Mouse (Mus musculus) frontal cortex, postnatal 14 days (tissue): ENCODE data around the gene Kcmf1.

ENCODE experiments used
- DNase-seq, 2 experiments: peaks; one replicate each; pipeline ENCODE4 v3.0.0; 2022; ENCODE audit warnings: low spot score in 2 of 2

The Kcmf1 gene

DNA sequence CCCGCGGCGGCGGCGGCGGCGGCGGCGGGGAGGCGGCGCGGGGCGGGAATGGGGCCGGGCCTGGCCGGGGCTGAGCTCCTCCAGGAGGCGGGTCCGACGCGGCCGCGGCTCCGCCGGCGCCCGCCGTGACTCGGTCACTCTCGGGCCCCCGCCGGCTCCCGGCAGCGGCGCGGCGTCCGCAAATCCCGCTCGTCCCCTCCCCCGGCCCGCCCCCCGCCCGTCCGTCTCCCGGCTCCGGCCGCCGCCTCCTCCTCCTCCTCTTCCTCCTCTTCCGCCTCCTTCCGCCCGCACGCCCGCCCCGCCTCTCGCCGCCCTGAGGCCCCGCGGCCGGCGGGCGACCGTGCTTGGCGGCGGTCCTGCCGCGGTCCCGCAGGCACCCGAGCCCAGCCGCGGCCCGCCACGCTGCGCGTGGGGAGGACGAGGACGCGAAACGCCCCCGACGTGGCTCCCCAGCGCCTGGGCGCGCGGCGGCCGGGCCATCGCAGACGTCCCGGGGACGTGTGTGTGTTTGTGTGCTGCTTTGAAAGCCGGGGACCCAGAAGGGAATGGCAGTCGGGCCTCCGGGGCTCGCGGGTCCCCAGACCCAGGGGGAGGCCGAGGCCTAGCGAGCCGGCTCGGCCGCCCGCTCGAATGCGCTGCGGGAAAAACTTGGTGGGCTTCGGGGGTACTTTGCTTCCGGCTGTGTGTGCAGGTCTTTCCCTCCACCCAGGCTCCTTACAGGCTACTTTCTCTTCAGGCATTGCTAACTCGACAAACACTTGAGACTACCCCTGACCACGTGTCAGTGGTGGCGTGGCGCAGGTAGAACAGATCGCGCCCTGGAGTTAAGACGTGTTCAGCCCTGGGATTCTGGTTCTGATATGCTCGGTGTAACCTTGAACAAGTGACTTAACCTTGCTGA is at the start of gene Kcmf1:
Gene Kcmf1, minus strand, starts transcription at position 199 of the 901 bp plus-strand sequence.
- peak; percentile 26 to 45 for DNase-seq

GRCm38 (mm10) chr6:72949161-72949756 is 49.5 kb upstream of the Kcmf1 start:
- peak; percentile 48 to 58 for DNase-seq

GRCm38 (mm10) chr6:72948392-72948791 is 48.6 kb upstream of the Kcmf1 start:
- no peak for DNase-seq

- no peak for DNase-seq
Observed at GRCm38 (mm10) chr6:72947960-72948359, 48.2 kb upstream of the Kcmf1 start.

- peak in 1 of 2 experiments; percentile 75 for DNase-seq
Observed at GRCm38 (mm10) chr6:72940493-72940892, 40.7 kb upstream of the Kcmf1 start.

DNA sequence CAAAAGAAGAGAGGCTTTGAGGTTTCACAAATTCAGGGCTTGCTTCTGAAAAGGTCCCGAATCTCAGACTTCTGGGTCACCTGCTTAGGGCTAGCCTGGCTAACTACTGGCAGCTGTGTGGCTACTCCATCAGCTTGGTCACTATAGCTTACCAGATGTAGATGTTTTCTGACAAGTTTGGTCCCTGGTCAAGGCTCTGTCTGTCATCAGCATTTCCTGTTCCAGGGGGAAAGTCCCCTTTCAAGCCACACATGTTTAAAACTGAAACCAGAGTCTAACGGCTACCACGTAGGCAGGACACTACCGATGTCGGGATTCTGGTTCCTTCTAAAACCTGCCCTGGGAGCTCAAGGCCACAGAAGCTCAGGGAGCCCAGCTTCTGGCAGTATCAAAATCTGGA is 38.1 kb upstream of the Kcmf1 start:
- no peak for DNase-seq

GRCm38 (mm10) chr6:72937430-72937829 is 37.7 kb upstream of the Kcmf1 start:
- DNase-seq: no peak

- DNase-seq: no peak
Observed at GRCm38 (mm10) chr6:72932955-72933354, 33.2 kb upstream of the Kcmf1 start.

GRCm38 (mm10) chr6:72931533-72931932 is 31.8 kb upstream of the Kcmf1 start:
- no peak for DNase-seq

GRCm38 (mm10) chr6:72929795-72930398 is 30.1 kb upstream of the Kcmf1 start:
- DNase-seq: no peak

- DNase-seq: no peak
Observed at GRCm38 (mm10) chr6:72926755-72927482, 27.1 kb upstream of the Kcmf1 start.

- DNase-seq: no peak
Observed at GRCm38 (mm10) chr6:72926031-72926430, 26.3 kb upstream of the Kcmf1 start.

DNA sequence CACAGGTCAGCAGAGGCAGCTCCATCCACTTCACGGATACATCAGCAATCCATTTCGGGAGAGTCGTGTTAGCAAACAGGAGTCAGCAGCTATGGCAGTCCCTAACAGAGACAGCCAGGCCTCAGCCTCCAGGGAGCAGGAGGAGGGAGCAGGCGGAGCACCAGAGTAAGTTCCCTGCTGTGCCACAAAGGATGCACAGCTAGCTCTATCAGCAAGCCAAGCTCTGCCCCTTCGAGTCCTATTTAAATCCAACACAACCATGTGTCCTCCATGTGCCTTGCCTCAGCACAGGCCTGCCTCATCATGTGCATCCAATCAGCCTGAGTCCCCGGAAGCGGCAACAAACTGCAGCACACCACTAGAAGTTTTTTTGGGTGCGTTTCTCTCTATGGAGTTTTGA is 23.6 kb upstream of the Kcmf1 start:
- no peak for DNase-seq

DNA sequence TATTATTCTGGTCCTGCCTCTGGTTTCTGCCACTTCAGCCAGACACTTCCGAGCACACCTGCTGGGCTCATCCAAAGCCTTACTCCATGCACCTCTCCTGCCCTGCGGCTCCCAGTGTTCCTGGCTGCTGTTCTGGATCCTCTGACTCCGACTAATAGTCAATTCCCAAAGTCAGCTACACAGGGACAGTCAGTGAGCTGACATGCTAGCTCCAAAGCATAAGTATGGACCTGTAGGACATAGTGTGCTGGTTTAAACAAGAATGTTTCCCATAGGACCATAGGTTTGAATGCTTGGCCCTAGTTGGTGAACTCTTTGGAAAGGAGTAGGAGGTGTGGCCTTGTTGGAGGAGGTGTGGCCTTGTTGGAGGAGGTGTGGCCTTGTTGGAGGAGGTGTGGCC is 21.3 kb upstream of the Kcmf1 start:
- no peak for DNase-seq

DNA sequence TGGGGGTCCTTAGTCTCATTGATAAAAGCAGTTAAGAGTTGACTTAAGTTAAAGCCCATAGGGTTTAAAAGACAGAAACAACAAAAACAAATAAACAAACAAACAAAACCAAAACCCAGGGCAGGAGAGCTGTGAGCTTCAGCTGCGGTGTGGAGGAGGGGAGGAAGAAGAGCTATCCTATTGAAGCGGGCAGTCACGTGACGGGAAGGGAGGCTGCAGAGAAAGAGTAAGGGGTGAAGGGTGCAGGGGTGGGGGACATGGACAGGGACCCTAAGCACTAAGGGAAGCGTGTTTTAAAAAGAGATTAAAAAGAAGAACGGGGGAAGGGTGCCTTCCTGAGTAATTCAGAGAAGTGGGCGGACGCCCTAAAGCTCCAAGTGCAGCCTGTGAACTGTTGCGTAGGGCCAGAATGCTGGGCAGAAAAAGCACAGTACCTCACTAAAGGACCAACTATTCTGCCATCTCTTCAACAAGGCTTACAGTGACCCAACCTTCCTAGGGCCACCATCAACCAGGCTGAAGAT is 18.8 kb upstream of the Kcmf1 start:
- no peak for DNase-seq

DNA sequence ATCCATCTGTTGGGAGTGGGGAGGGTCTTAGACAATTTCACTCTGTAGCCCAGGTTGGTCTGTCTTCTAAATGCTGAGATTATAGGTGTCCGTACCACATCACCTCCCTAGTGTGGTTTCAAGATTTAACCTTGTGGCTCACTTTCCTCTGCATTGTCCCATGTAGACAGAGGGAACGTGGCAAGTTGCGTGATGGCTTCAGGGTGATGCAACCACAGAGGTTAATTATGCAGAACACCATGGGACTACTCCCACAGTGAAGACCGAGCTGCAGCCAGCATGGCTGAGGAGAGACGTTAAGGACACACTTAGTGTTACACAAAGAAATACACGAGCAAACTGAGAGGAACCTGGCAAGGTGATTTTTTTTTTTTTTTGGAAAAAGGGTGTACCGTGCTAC is 16.6 kb upstream of the Kcmf1 start:
- no peak for DNase-seq

DNA sequence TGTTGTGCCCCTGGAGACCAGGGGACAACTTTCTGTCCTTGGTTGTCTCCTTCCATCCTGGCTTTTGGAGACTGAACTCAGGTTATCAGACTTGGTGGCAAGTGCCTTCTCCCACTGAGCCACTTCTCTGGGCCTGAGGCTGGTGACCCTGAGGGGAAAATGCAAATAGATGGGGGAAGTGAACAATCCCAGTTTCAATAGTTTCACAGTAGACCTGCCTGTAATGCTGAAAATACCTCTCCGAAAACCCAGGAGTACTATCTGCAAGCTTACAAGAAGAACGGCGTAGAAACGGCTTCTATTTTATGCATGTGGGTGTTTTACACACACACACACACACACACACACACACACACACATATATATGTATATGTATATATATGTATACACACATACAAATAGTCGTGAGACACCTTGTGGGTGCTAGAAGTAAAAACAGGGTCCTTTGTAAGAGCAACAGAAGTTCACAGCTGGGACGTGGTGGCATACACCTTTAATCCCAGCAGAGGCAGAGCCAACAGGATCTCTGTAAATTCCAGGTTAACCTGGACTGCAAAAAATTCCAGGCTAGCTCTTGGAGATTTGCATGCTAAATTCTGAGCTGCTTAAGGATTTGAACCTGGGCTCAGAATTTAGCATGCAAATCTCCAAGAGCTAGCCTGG is 14.4 kb upstream of the Kcmf1 start:
- no peak for DNase-seq

DNA sequence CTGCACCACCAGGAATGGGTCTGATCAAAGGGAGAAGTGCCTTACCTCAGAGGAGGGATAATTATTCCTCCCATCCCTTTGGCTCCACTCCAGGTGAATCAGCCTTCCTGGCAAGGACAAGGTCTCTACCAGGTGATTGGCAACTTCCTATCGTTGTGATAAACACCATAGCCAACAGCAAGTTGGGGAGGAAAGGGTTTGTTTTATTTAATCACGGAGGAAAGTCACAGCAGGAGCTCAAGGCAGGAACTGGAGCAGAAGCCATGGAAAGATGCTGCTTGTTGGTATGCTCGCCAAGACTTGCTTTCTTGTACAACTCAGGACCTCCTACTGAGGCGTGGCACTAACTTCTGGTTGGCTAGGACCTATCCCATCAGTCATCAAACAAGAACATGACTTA is 11.5 kb upstream of the Kcmf1 start:
- no peak for DNase-seq

GRCm38 (mm10) chr6:72902254-72902990 is 2.6 kb upstream of the Kcmf1 start:
- DNase-seq: no peak

DNA sequence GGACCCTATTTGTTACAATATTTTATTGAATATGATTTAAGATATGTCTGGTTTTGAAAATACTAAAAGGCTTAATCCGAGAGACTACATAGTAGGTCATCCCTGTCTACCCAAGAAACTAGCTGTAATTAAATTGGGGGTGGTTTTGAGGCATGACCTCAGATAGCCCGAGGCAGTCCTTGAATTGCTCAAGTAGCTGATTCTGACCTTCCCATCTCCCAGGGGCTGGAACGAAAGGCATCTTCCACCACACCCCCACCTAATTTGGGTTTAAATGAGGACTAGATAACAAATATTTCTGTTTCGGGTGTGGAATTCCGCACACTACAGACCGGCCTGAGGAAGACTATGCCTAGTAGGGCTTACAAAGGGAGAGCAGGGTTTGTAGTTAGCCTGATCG is 1.2 kb upstream of the Kcmf1 start:
- DNase-seq: no peak
